Mouse (Mus musculus) ES-Bruce4 (cell line): ENCODE measurements around the gene Pinlyp. TPM values are rescaled to one million over a fixed set of nuclear protein-coding genes. Genes with fewer than 3 reads are reported as not detected.

Experiments used
- H3K27ac ChIP-seq: 2 replicates; pipeline ENCODE4 v1.5.1; 2012; ENCODE audit warnings: low read length, inconsistent platforms; ENCODE audit not compliant: insufficient read depth
- H3K27me3 ChIP-seq: 2 replicates; pipeline ENCODE4 v1.6.1; 2012; ENCODE audit warnings: mild to moderate bottlenecking, low read length, inconsistent platforms; ENCODE audit not compliant: control insufficient read depth, poor library complexity, insufficient read depth, severe bottlenecking
- H3K36me3 ChIP-seq: 2 replicates; pipeline ENCODE4 v1.6.1; 2012; ENCODE audit warnings: inconsistent platforms, mild to moderate bottlenecking, low read length, moderate library complexity; ENCODE audit not compliant: control insufficient read depth, poor library complexity, insufficient read depth, severe bottlenecking
- H3K4me1 ChIP-seq: one replicate; pipeline ENCODE4 v1.8.1; 2011; ENCODE audit warnings: low read length; ENCODE audit not compliant: control insufficient read depth, insufficient read depth
- H3K4me3 ChIP-seq: 2 replicates; pipeline ENCODE4 v1.5.1; 2011; ENCODE audit warnings: low read depth, mild to moderate bottlenecking, low read length
- H3K9ac ChIP-seq: 2 replicates; pipeline ENCODE4 v1.6.1; 2012; ENCODE audit warnings: low read depth, mild to moderate bottlenecking, inconsistent platforms; ENCODE audit not compliant: poor library complexity, severe bottlenecking
- H3K9me3 ChIP-seq: replicated peaks from 2 replicates; pipeline ENCODE4 v1.6.1; 2012; ENCODE audit warnings: mild to moderate bottlenecking, low read length, inconsistent platforms; ENCODE audit not compliant: control insufficient read depth, poor library complexity, insufficient read depth, severe bottlenecking
- CTCF ChIP-seq: IDR thresholded peaks from one replicate; pipeline ENCODE4 v1.8.1; 2011; ENCODE audit warnings: low read depth, low read length
- EP300 ChIP-seq: IDR thresholded peaks from 2 replicates; pipeline ENCODE4 v1.6.1; 2011; ENCODE audit warnings: low read depth, low read length; ENCODE audit not compliant: insufficient read depth
- POLR2A ChIP-seq: IDR thresholded peaks from one replicate; pipeline ENCODE4 v1.8.1; 2011; ENCODE audit warnings: low read length; ENCODE audit not compliant: insufficient read depth
- polyA plus RNA-seq: library from polyadenylated mRNA; stranded (reverse); fragments of >200 nt; gene quantifications from 2 replicates; pipeline ENCODE4 v1.2.4, GENCODE M21; 2011; ENCODE audit warnings: low read depth; ENCODE audit not compliant: missing spikeins, insufficient read depth, insufficient read length

The Pinlyp gene
- polyA plus RNA-seq, 1 experiment: not detected

GRCm38 (mm10) chr7:24577811-24578210 is 31.9 kb upstream of the Pinlyp start:
- TF ChIP-seq POLR2A (no peak), EP300 (no peak), CTCF (no peak)
- H3K27me3 ChIP-seq: no peaks in the 10 kb centered on the region
- no peaks in the 10 kb centered on the region for H3K4me1 ChIP-seq
- no peaks in the 10 kb centered on the region for H3K9me3 ChIP-seq
- no peak overlapping the region for H3K9ac ChIP-seq
- H3K36me3 ChIP-seq: no peaks in the 10 kb centered on the region
- H3K27ac ChIP-seq: no peak overlapping the region
- no peak overlapping the region for H3K4me3 ChIP-seq

GRCm38 (mm10) chr7:24574224-24574796 is 28.4 kb upstream of the Pinlyp start:
- Histone ChIP-seq H3K27ac (no peak overlapping the region), H3K36me3 (no peaks in the 10 kb centered on the region), H3K9ac (no peak overlapping the region)

GRCm38 (mm10) chr7:24572455-24572854 is 26.5 kb upstream of the Pinlyp start:
- Histone ChIP-seq H3K27ac (no peak overlapping the region), H3K4me3 (no peak overlapping the region), H3K27me3 (no peaks in the 10 kb centered on the region), H3K9ac (no peak overlapping the region), H3K36me3 (peaks cover 9% of the 10 kb centered on the region), H3K9me3 (no peaks in the 10 kb centered on the region), H3K4me1 (no peaks in the 10 kb centered on the region)
- TF ChIP-seq POLR2A (no peak), CTCF (peak; percentile 20)

More at GRCm38 (mm10) chr7:24574224-24574796, 28.4 kb upstream of the Pinlyp start:
- TF ChIP-seq CTCF (no peak), POLR2A (no peak), EP300 (no peak)
- H3K4me1 ChIP-seq: no peaks in the 10 kb centered on the region
- H3K9me3 ChIP-seq: no peaks in the 10 kb centered on the region
- no peak overlapping the region for H3K4me3 ChIP-seq
- no peaks in the 10 kb centered on the region for H3K27me3 ChIP-seq

- H3K9ac ChIP-seq: no peak overlapping the region
- TF ChIP-seq EP300: no peak
- no peak for TF ChIP-seq CTCF
- TF ChIP-seq POLR2A: no peak
- no peak overlapping the region for H3K4me3 ChIP-seq
- H3K27me3 ChIP-seq: no peaks in the 10 kb centered on the region
- H3K36me3 ChIP-seq: peaks cover 21% of the 10 kb centered on the region
- no peaks in the 10 kb centered on the region for H3K9me3 ChIP-seq
- H3K4me1 ChIP-seq: no peaks in the 10 kb centered on the region
- no peak overlapping the region for H3K27ac ChIP-seq
Observed at GRCm38 (mm10) chr7:24571071-24571470, 25.2 kb upstream of the Pinlyp start.

- no peak overlapping the region for H3K27ac ChIP-seq
- H3K27me3 ChIP-seq: no peaks in the 10 kb centered on the region
- H3K9ac ChIP-seq: no peak overlapping the region
- no peaks in the 10 kb centered on the region for H3K4me1 ChIP-seq
- H3K36me3 ChIP-seq: peaks cover 21% of the 10 kb centered on the region
- no peak overlapping the region for H3K4me3 ChIP-seq
- TF ChIP-seq CTCF: no peak
- no peak for TF ChIP-seq EP300
- TF ChIP-seq POLR2A: no peak
- no peaks in the 10 kb centered on the region for H3K9me3 ChIP-seq
Observed at GRCm38 (mm10) chr7:24568512-24568911, 22.6 kb upstream of the Pinlyp start.

- no peaks in the 10 kb centered on the region for H3K9me3 ChIP-seq
- H3K4me1 ChIP-seq: peaks cover 3% of the 10 kb centered on the region
- H3K4me3 ChIP-seq: no peak overlapping the region
- H3K9ac ChIP-seq: no peak overlapping the region
- no peak for TF ChIP-seq CTCF
- no peak for TF ChIP-seq EP300
- TF ChIP-seq POLR2A: no peak
- H3K27ac ChIP-seq: no peak overlapping the region
- H3K36me3 ChIP-seq: peaks cover 21% of the 10 kb centered on the region
- H3K27me3 ChIP-seq: no peaks in the 10 kb centered on the region
Observed at GRCm38 (mm10) chr7:24566206-24566605, 20.3 kb upstream of the Pinlyp start.
